Mouse (Mus musculus) left cerebral cortex, adult 9 months (tissue): ENCODE data around the gene Plcl1.

ENCODE experiments used
- DNase-seq, 2 experiments: peaks; one replicate each; pipeline ENCODE4 v3.0.0; 2022; ENCODE audit warnings: low spot score in 2 of 2

Plcl1 gene

GRCm38 (mm10) chr1:55701601-55702000 lies 295.9 kb downstream of the Plcl1 start:
- no peak for DNase-seq

GRCm38 (mm10) chr1:55702106-55702505 lies 296.4 kb downstream of the Plcl1 start:
- DNase-seq: no peak

GRCm38 (mm10) chr1:55704707-55705106 lies 299.0 kb downstream of the Plcl1 start:
- DNase-seq: no peak

- no peak for DNase-seq
Observed at GRCm38 (mm10) chr1:55705173-55705572, 299.5 kb downstream of the Plcl1 start.

GRCm38 (mm10) chr1:55705756-55706155 lies 300.0 kb downstream of the Plcl1 start:
- DNase-seq: no peak

GRCm38 (mm10) chr1:55706933-55707332 lies 301.2 kb downstream of the Plcl1 start:
- no peak for DNase-seq

GRCm38 (mm10) chr1:55717283-55717803 lies 311.6 kb downstream of the Plcl1 start:
- no peak for DNase-seq

- no peak for DNase-seq
Observed at GRCm38 (mm10) chr1:55725428-55725827, 319.7 kb downstream of the Plcl1 start.

- DNase-seq: no peak
Observed at GRCm38 (mm10) chr1:55729332-55729731, 323.6 kb downstream of the Plcl1 start.

GRCm38 (mm10) chr1:55732951-55733350 lies 327.2 kb downstream of the Plcl1 start:
- DNase-seq: no peak

GRCm38 (mm10) chr1:55736054-55736740 lies 330.5 kb downstream of the Plcl1 start:
- peak in 1 of 2 experiments; percentile 86 for DNase-seq

GRCm38 (mm10) chr1:55736762-55737288 lies 331.1 kb downstream of the Plcl1 start:
- no peak for DNase-seq

- DNase-seq: no peak
Observed at GRCm38 (mm10) chr1:55738746-55739365, 333.1 kb downstream of the Plcl1 start.

- DNase-seq: peak in 1 of 2 experiments; percentile 48
Observed at GRCm38 (mm10) chr1:55741885-55742284, 336.2 kb downstream of the Plcl1 start.

- DNase-seq: peak in 1 of 2 experiments; percentile 51
Observed at GRCm38 (mm10) chr1:55748516-55748915, 342.8 kb downstream of the Plcl1 start.

GRCm38 (mm10) chr1:55749770-55750169 lies 344.0 kb downstream of the Plcl1 start:
- DNase-seq: no peak

GRCm38 (mm10) chr1:55755742-55756141 lies 350.0 kb downstream of the Plcl1 start:
- DNase-seq: peak in 1 of 2 experiments; percentile 65

GRCm38 (mm10) chr1:55762284-55762683 lies 356.6 kb downstream of the Plcl1 start:
- no peak for DNase-seq

GRCm38 (mm10) chr1:55763171-55763570 lies 357.4 kb downstream of the Plcl1 start:
- DNase-seq: no peak

- DNase-seq: no peak
Observed at GRCm38 (mm10) chr1:55766743-55767142, 361.0 kb downstream of the Plcl1 start.

- no peak for DNase-seq
Observed at GRCm38 (mm10) chr1:55770072-55770785, 364.5 kb downstream of the Plcl1 start.

GRCm38 (mm10) chr1:55792817-55793216 lies 387.1 kb downstream of the Plcl1 start:
- DNase-seq: peak; percentile 55 to 67
